Mouse (Mus musculus): ENCODE measurements around the gene Auts2. TPM values are rescaled to one million over a fixed set of nuclear protein-coding genes. Genes with fewer than 3 reads are reported as not detected.

Gene Auts2
- total RNA-seq, 2 experiments from 2014 or later = 101 to 109 TPM

- DNase-seq (ENCODE audit: low spot score in 2 of 2) = no peak
These were observed 729.1 kb downstream of the Auts2 start for GRCm38 (mm10) chr5:131813952-131814502.

GRCm38 (mm10) chr5:131813331-131813781, 729.8 kb downstream of the Auts2 start:
- DNase-seq (ENCODE audit: low spot score in 2 of 2) = peak; percentile 74 to 79

- DNase-seq (ENCODE audit: low spot score in 2 of 2) = peak in 1 of 2 experiments; percentile 51
These were observed 730.6 kb downstream of the Auts2 start for GRCm38 (mm10) chr5:131812483-131813063.

GRCm38 (mm10) chr5:131806350-131806749, 736.8 kb downstream of the Auts2 start:
- DNase-seq (ENCODE audit: low spot score in 2 of 2) = no peak

- DNase-seq (ENCODE audit: low spot score in 2 of 2) = no peak
These were observed 737.9 kb downstream of the Auts2 start for GRCm38 (mm10) chr5:131805277-131805676.

- DNase-seq (ENCODE audit: low spot score in 2 of 2) = no peak
These were observed 739.5 kb downstream of the Auts2 start for GRCm38 (mm10) chr5:131803609-131804008.

- no peak for DNase-seq (ENCODE audit: low spot score in 2 of 2)
These were observed 740.7 kb downstream of the Auts2 start for GRCm38 (mm10) chr5:131802340-131803036.

GRCm38 (mm10) chr5:131801924-131802323, 741.2 kb downstream of the Auts2 start:
- no peak for DNase-seq (ENCODE audit: low spot score in 2 of 2)

- no peak for DNase-seq (ENCODE audit: low spot score in 2 of 2)
These were observed 744.8 kb downstream of the Auts2 start for GRCm38 (mm10) chr5:131798373-131798772.

- DNase-seq (ENCODE audit: low spot score in 2 of 2) = no peak
These were observed 746.1 kb downstream of the Auts2 start for GRCm38 (mm10) chr5:131797044-131797443.

GRCm38 (mm10) chr5:131794411-131795133, 748.6 kb downstream of the Auts2 start:
- DNase-seq (ENCODE audit: low spot score in 2 of 2) = peak; percentile 64 to 76

- no peak for DNase-seq (ENCODE audit: low spot score in 2 of 2)
These were observed 753.5 kb downstream of the Auts2 start for GRCm38 (mm10) chr5:131789601-131790000.

GRCm38 (mm10) chr5:131788008-131788407, 755.1 kb downstream of the Auts2 start:
- no peak for DNase-seq (ENCODE audit: low spot score in 2 of 2)

GRCm38 (mm10) chr5:131783241-131783640, 759.9 kb downstream of the Auts2 start:
- no peak for DNase-seq (ENCODE audit: low spot score in 2 of 2)

- no peak for DNase-seq (ENCODE audit: low spot score in 2 of 2)
These were observed 762.1 kb downstream of the Auts2 start for GRCm38 (mm10) chr5:131781063-131781462.

GRCm38 (mm10) chr5:131779171-131779570, 764.0 kb downstream of the Auts2 start:
- DNase-seq (ENCODE audit: low spot score in 2 of 2) = no peak

- no peak for DNase-seq (ENCODE audit: low spot score in 2 of 2)
These were observed 767.5 kb downstream of the Auts2 start for GRCm38 (mm10) chr5:131775672-131776071.

GRCm38 (mm10) chr5:131775222-131775621, 767.9 kb downstream of the Auts2 start:
- peak in 1 of 2 experiments; percentile 40 for DNase-seq (ENCODE audit: low spot score in 2 of 2)

- DNase-seq (ENCODE audit: low spot score in 2 of 2) = no peak
These were observed 768.4 kb downstream of the Auts2 start for GRCm38 (mm10) chr5:131774792-131775191.

- DNase-seq (ENCODE audit: low spot score in 2 of 2) = no peak
These were observed 770.5 kb downstream of the Auts2 start for GRCm38 (mm10) chr5:131772616-131773015.

- no peak for DNase-seq (ENCODE audit: low spot score in 2 of 2)
These were observed 773.9 kb downstream of the Auts2 start for GRCm38 (mm10) chr5:131769273-131769672.

All from left cerebral cortex, adult 18-20 months (tissue).